ENCODE assay signal across 9 mouse cellular contexts in the genomic region with DNA sequence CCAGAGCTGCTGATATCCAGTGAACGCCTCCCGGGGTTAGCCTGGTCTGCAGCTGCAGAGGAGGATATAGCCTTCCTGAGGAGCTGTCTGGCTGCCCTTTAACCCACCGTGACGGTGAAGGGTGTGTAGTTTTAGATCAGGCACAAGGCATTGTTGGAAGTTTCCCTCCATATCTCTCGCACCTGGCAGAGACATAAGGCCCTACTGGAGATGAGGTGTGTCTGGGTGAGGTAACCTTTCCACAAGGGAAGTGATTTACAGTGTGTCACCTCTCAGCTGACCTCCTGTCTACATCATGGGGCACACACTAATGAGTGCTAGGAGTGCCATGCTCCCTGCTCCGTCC. TPM values are rescaled to one million over a fixed set of nuclear protein-coding genes. Genes with fewer than 3 reads are reported as not detected.
DNase-seq lines count a peak whose midpoint lies in the region; ATAC-seq and TF ChIP-seq lines count a peak whose summit lies in the region.
"Had no signal": no experiment of that assay in that cellular context is flagged by ENCODE, and none has a peak within 500 bp of the region (broad histone marks: within the 10 kb centered on the region; RNA-seq: fewer than 3 reads in every experiment).

No protein-coding gene starts in this region.

- no peak overlapping the region for H3K27ac ChIP-seq in heart, embryonic 14.5 days (replicated peaks in 1 of 2; ENCODE audit: control insufficient read depth in 1 of 2, insufficient read depth in 1 of 2, low read depth in 2 of 2, low read length in 2 of 2)
- no peak overlapping the region; the same call in 1 of the 2 replicates for H3K27ac ChIP-seq in ES-E14 (ENCODE audit: insufficient read depth, low read depth, low read length, poor library complexity, severe bottlenecking)
- peak overlapping the region; percentile 99 for H3K27ac ChIP-seq in hindbrain, embryonic 10.5 days
- H3K27ac ChIP-seq in midbrain, embryonic 11.5 days (ENCODE audit: low read depth, low read length) = no peak overlapping the region
- H3K27ac ChIP-seq: liver, embryonic 15.5 days had no signal

- no peaks in the 10 kb centered on the region for H3K9me3 ChIP-seq in heart, embryonic 14.5 days (ENCODE audit: control insufficient read depth, low read length)
- no peaks in the 10 kb centered on the region for H3K9me3 ChIP-seq in ES-E14 (ENCODE audit: control insufficient read depth, insufficient read depth, low read depth, low read length)
- no peaks in the 10 kb centered on the region for H3K9me3 ChIP-seq in hindbrain, embryonic 10.5 days
- H3K9me3 ChIP-seq in midbrain, embryonic 11.5 days (ENCODE audit: control insufficient read depth, low read length) = no peaks in the 10 kb centered on the region
- H3K9me3 ChIP-seq: liver, embryonic 15.5 days had no signal

- no peak for DNase-seq in heart, postnatal 14 days
- DNase-seq in ES-E14 (ENCODE audit: low read depth, low spot score) = no peak
- DNase-seq in hindbrain, embryonic 10.5 days (ENCODE audit: low spot score) = no peak
- DNase-seq in midbrain, embryonic 11.5 days (ENCODE audit: low spot score, missing footprints) = peak; percentile 81
- DNase-seq in embryo, embryonic 10.5 days (ENCODE audit: low spot score) = no peak
- DNase-seq in right cerebral cortex, postnatal 25 days = no peak
- no peak for DNase-seq in cerebellum, postnatal 14 days

- H3K4me3 ChIP-seq in heart, embryonic 14.5 days (ENCODE audit: control insufficient read depth in 1 of 2, insufficient read depth in 1 of 2, low read depth in 1 of 2, low read length in 2 of 2) = no peak overlapping the region
- peak overlapping the region in 1 of 2 experiments; percentile 1; a peak in 2 of 4 replicates for H3K4me3 ChIP-seq in ES-E14 (ENCODE audit: insufficient read depth in 1 of 2, low read depth in 1 of 2, low read length in 2 of 2, poor library complexity in 1 of 2, severe bottlenecking in 1 of 2)
- H3K4me3 ChIP-seq in hindbrain, embryonic 10.5 days = peak overlapping the region; percentile 87
- H3K4me3 ChIP-seq in midbrain, embryonic 11.5 days (ENCODE audit: low read depth, low read length) = 0 out of 2 replicates have a peak overlapping the region, but pooled peaks have one; percentile 91

- no peak overlapping the region for H3K9ac ChIP-seq in heart, embryonic 14.5 days (ENCODE audit: low read length)
- H3K9ac ChIP-seq in ES-E14 (ENCODE audit: insufficient read depth, low read depth, low read length, poor library complexity, severe bottlenecking) = peak overlapping the region; percentile 17; the same call in 1 of the 2 replicates
- H3K9ac ChIP-seq in midbrain, embryonic 11.5 days (ENCODE audit: low read length) = peak overlapping the region; percentile 12; the same call in 1 of the 2 replicates
- H3K9ac ChIP-seq: liver, embryonic 15.5 days had no signal

- H3K4me1 ChIP-seq in heart, embryonic 14.5 days (ENCODE audit: control insufficient read depth in 2 of 2, insufficient read depth in 2 of 2, low read length in 2 of 2) = peaks cover 9 to 33% of the 10 kb centered on the region in 2 experiments
- peaks cover 10 to 46% of the 10 kb centered on the region in 2 experiments; a peak in 3 of 4 replicates for H3K4me1 ChIP-seq in ES-E14 (ENCODE audit: control insufficient read depth in 2 of 2, insufficient read depth in 2 of 2, low read length in 2 of 2, poor library complexity in 1 of 2)
- peaks cover 77% of the 10 kb centered on the region for H3K4me1 ChIP-seq in hindbrain, embryonic 10.5 days (replicated peaks)
- H3K4me1 ChIP-seq in midbrain, embryonic 11.5 days (ENCODE audit: control insufficient read depth, insufficient read depth, low read length) = peaks cover 32% of the 10 kb centered on the region

- 80% methylated on average over 6 of the region's 6 CpGs for WGBS in heart, embryonic 14.5 days
- 83% methylated on average over 6 of the region's 6 CpGs for WGBS in hindbrain, embryonic 10.5 days
- 84% methylated on average over 6 of the region's 6 CpGs for WGBS in midbrain, embryonic 11.5 days

- no peak for ATAC-seq in heart, embryonic 14.5 days (ENCODE audit: insufficient number of reproducible peaks, insufficient read depth, low FRiP score, low read depth)
- ATAC-seq in midbrain, embryonic 11.5 days (ENCODE audit: low FRiP score) = no peak

- intact Hi-C loops in heart, postnatal 14 days (cut with DNase I) = no loop called here

- H3K4me2 ChIP-seq in heart, embryonic 14.5 days (ENCODE audit: low read length) = peak overlapping the region; percentile 66; the same call in 1 of the 2 replicates
- H3K4me2 ChIP-seq in midbrain, embryonic 11.5 days = peak overlapping the region; percentile 62

- no peaks in the 10 kb centered on the region for H3K27me3 ChIP-seq in heart, embryonic 14.5 days (ENCODE audit: control insufficient read depth, insufficient read depth, low read length)
- peaks cover 15% of the 10 kb centered on the region; the same call in 1 of the 2 replicates for H3K27me3 ChIP-seq in hindbrain, embryonic 10.5 days (ENCODE audit: insufficient read depth, poor library complexity, severe bottlenecking)
- no peaks in the 10 kb centered on the region; the same call in 1 of the 2 replicates for H3K27me3 ChIP-seq in midbrain, embryonic 11.5 days (ENCODE audit: control insufficient read depth, insufficient read depth, low read length)

- in situ Hi-C loops in ES-E14 (cut with MboI; ENCODE audit: low sequenced_read_pairs in 2 of 2, unreplicated experiment in 2 of 2) = no loop called here

- H3K36me3 ChIP-seq in heart, embryonic 14.5 days (ENCODE audit: control insufficient read depth, insufficient read depth, low read length) = no peaks in the 10 kb centered on the region
- H3K36me3 ChIP-seq in ES-E14 (ENCODE audit: control insufficient read depth, insufficient read depth, low read length, poor library complexity, severe bottlenecking) = peaks cover 8% of the 10 kb centered on the region; the same call in 1 of the 2 replicates
- peaks cover 30% of the 10 kb centered on the region for H3K36me3 ChIP-seq in hindbrain, embryonic 10.5 days
- peaks cover 2% of the 10 kb centered on the region; the same call in 1 of the 2 replicates for H3K36me3 ChIP-seq in midbrain, embryonic 11.5 days (ENCODE audit: control insufficient read depth, insufficient read depth, low read length)
- H3K36me3 ChIP-seq: liver, embryonic 15.5 days had no signal

TF ChIP-seq in ES-E14, 5 proteins besides CTCF, POLR2A, EP300 and RAD21:
- TF ChIP-seq ZC3H11A (IDR thresholded peaks at IDR 0.05; ENCODE audit: borderline replicate concordance, low read depth, low read length) (no peak), CHD2 (IDR thresholded peaks at IDR 0.05; ENCODE audit: low read depth, low read length) (no peak), MAFK (IDR thresholded peaks at IDR 0.05; ENCODE audit: insufficient read depth, low read depth, low read length) (no peak), HCFC1 (IDR thresholded peaks at IDR 0.05; ENCODE audit: borderline replicate concordance, insufficient read depth, low read length) (no peak), ZNF384 (IDR thresholded peaks at IDR 0.05; ENCODE audit: low read depth, low read length) (no peak)

RNA-seq across cellular contexts. Expression of a gene that starts 7.4 kb away (rescaled TPM):
- 4.2 and 6.7 TPM in 2 replicates for polyA plus RNA-seq in heart, embryonic 14.5 days (2014; fragmentation: Nextera tagmentation; extraction: Ambion mirVana)
- 1 to 10 TPM; 5.5 to 6.9 TPM for total RNA-seq in heart, postnatal 14 days (2021)
- total RNA-seq in ES-E14 (2012; rRNA removed) = 32.5 and 36.7 TPM in 2 replicates
- 20.8 and 29.3 TPM in 2 replicates for polyA plus RNA-seq in hindbrain, embryonic 10.5 days (2016; fragmentation: Nextera tagmentation; extraction: Ambion mirVana)
- polyA plus RNA-seq in midbrain, embryonic 11.5 days (2014; fragmentation: Nextera tagmentation; extraction: Ambion mirVana) = 11.2 and 14.0 TPM in 2 replicates

RNA-seq across cellular contexts. Expression of a gene that starts 58.2 kb away (rescaled TPM):
- 30.4 and 36.3 TPM in 2 replicates for polyA plus RNA-seq in heart, embryonic 14.5 days (2014; fragmentation: Nextera tagmentation; extraction: Ambion mirVana)
- total RNA-seq in heart, postnatal 14 days (2021) = 10 to 100 TPM; 20.7 to 23.3 TPM
- 39.4 and 44.9 TPM in 2 replicates for total RNA-seq in ES-E14 (2012; rRNA removed)
- polyA plus RNA-seq in hindbrain, embryonic 10.5 days (2016; fragmentation: Nextera tagmentation; extraction: Ambion mirVana) = 67.0 and 85.8 TPM in 2 replicates
- polyA plus RNA-seq in midbrain, embryonic 11.5 days (2014; fragmentation: Nextera tagmentation; extraction: Ambion mirVana) = 34.7 and 35.9 TPM in 2 replicates

Comparison
In these comparisons a context has a peak if more than half of its experiments do, and no peak if none do; other contexts are left out.
1. H3K4me3 ChIP-seq: peak in hindbrain, embryonic 10.5 days (single experiment) and midbrain, embryonic 11.5 days (single experiment); none in heart, embryonic 14.5 days (0 of 2).